Comparison of ENCODE assay signal across 15 mouse cellular contexts in genomic region chr14:68338440-68338839, GRCm38 (mm10).
DNase-seq lines count a peak whose midpoint lies in the region; ATAC-seq lines count a peak whose summit lies in the region.
"Had no signal": no experiment of that assay in that cellular context is flagged by ENCODE, and none has a peak within 500 bp of the region (broad histone marks: within the 10 kb centered on the region; RNA-seq: fewer than 3 reads in every experiment).

No protein-coding gene starts in this region.

- no peak overlapping the region for H3K4me3 ChIP-seq in kidney, embryonic 14.5 days (ENCODE audit: low read length)
- H3K4me3 ChIP-seq in intestine, embryonic 16.5 days (ENCODE audit: low read length), result no peak overlapping the region
- no peak overlapping the region for H3K4me3 ChIP-seq in limb, embryonic 11.5 days (ENCODE audit: low read depth, low read length)
- H3K4me3 ChIP-seq: neural tube, embryonic 12.5 days had no signal

- no peaks in the 10 kb centered on the region for H3K27me3 ChIP-seq in kidney, embryonic 14.5 days (ENCODE audit: control insufficient read depth, insufficient read depth, low read length)
- no peaks in the 10 kb centered on the region for H3K27me3 ChIP-seq in intestine, embryonic 16.5 days (replicated peaks; ENCODE audit: control insufficient read depth, insufficient read depth, low read length)
- no peaks in the 10 kb centered on the region for H3K27me3 ChIP-seq in limb, embryonic 11.5 days (ENCODE audit: control insufficient read depth, insufficient read depth, low read length)
- H3K27me3 ChIP-seq: neural tube, embryonic 12.5 days had no signal

- no peaks in the 10 kb centered on the region for H3K9me3 ChIP-seq in kidney, embryonic 14.5 days (ENCODE audit: control insufficient read depth, low read length)
- no peaks in the 10 kb centered on the region for H3K9me3 ChIP-seq in intestine, embryonic 16.5 days (ENCODE audit: control insufficient read depth, low read length)
- no peaks in the 10 kb centered on the region for H3K9me3 ChIP-seq in limb, embryonic 11.5 days (ENCODE audit: control insufficient read depth, low read length)
- H3K9me3 ChIP-seq: neural tube, embryonic 12.5 days had no signal

- H3K36me3 ChIP-seq in kidney, embryonic 14.5 days (ENCODE audit: control insufficient read depth, insufficient read depth, low read length), result no peaks in the 10 kb centered on the region
- no peaks in the 10 kb centered on the region for H3K36me3 ChIP-seq in intestine, embryonic 16.5 days (ENCODE audit: control insufficient read depth, insufficient read depth, low read length)
- H3K36me3 ChIP-seq in limb, embryonic 11.5 days (ENCODE audit: control insufficient read depth, insufficient read depth, low read length), result no peaks in the 10 kb centered on the region
- H3K36me3 ChIP-seq: G1E; neural tube, embryonic 12.5 days had no signal

- no peak overlapping the region for H3K4me2 ChIP-seq in kidney, embryonic 14.5 days (replicated peaks; ENCODE audit: low read depth, low read length)
- no peak overlapping the region for H3K4me2 ChIP-seq in intestine, embryonic 16.5 days (ENCODE audit: low read depth, low read length)
- no peak overlapping the region for H3K4me2 ChIP-seq in limb, embryonic 11.5 days (ENCODE audit: low read depth, severe bottlenecking)
- H3K4me2 ChIP-seq: neural tube, embryonic 12.5 days had no signal

- DNase-seq in kidney, adult 11 months, result peak; percentile 35
- peak; percentile 41 for DNase-seq in embryo, embryonic 10.5 days (ENCODE audit: low spot score)
- peak; percentile 53 for DNase-seq in limb, embryonic 11.5 days (ENCODE audit: low spot score)
- no peak for DNase-seq in adrenal gland, adult 2 months
- DNase-seq in right cerebral cortex, adult 2 months (ENCODE audit: low spot score in 2 of 2), result no peak
- DNase-seq: heart, adult 11 months; heart, postnatal 10 days; thymus, postnatal 4 days had no signal

- H3K9ac ChIP-seq in kidney, embryonic 14.5 days (ENCODE audit: low read depth, low read length), result no peak overlapping the region
- H3K9ac ChIP-seq in intestine, embryonic 16.5 days (ENCODE audit: low read depth, low read length), result no peak overlapping the region
- no peak overlapping the region for H3K9ac ChIP-seq in limb, embryonic 11.5 days (ENCODE audit: low read length)
- H3K9ac ChIP-seq: neural tube, embryonic 12.5 days had no signal

- 33% methylated on average over 5 of the region's 5 CpGs for WGBS in kidney, embryonic 14.5 days
- 43% methylated on average over 5 of the region's 5 CpGs for WGBS in intestine, embryonic 16.5 days
- WGBS in limb, embryonic 11.5 days, result 32% methylated on average over 5 of the region's 5 CpGs

- ATAC-seq in kidney, embryonic 14.5 days (ENCODE audit: low FRiP score, low TSS enrichment), result no peak
- ATAC-seq in intestine, embryonic 16.5 days, result peak; percentile 71
- ATAC-seq in limb, embryonic 11.5 days (ENCODE audit: insufficient number of reproducible peaks, low FRiP score, low TSS enrichment, low read depth), result peak; percentile 26; the same call in 1 of the 2 replicates
- ATAC-seq: hindbrain, embryonic 16.5 days; midbrain, embryonic 16.5 days had no signal

- no peaks in the 10 kb centered on the region; the same call in 1 of the 2 replicates for H3K4me1 ChIP-seq in kidney, embryonic 14.5 days (ENCODE audit: control insufficient read depth, insufficient read depth, low read length)
- no peaks in the 10 kb centered on the region for H3K4me1 ChIP-seq in intestine, embryonic 16.5 days (ENCODE audit: control insufficient read depth, insufficient read depth, low read length)
- H3K4me1 ChIP-seq in limb, embryonic 11.5 days (ENCODE audit: control insufficient read depth, insufficient read depth, low read length), result peaks cover 10% of the 10 kb centered on the region

- H3K27ac ChIP-seq in kidney, embryonic 14.5 days (ENCODE audit: low read depth, low read length), result no peak overlapping the region
- no peak overlapping the region for H3K27ac ChIP-seq in intestine, embryonic 16.5 days (ENCODE audit: low read length)
- no peak overlapping the region for H3K27ac ChIP-seq in limb, embryonic 11.5 days (replicated peaks; ENCODE audit: low read depth, low read length)
- H3K27ac ChIP-seq: macrophage; neural tube, embryonic 12.5 days had no signal

Comparison
In these comparisons a context has a peak if more than half of its experiments do, and no peak if none do; other contexts are left out.
1. DNase-seq: peak in kidney, adult 11 months (single experiment), embryo, embryonic 10.5 days (single experiment) and limb, embryonic 11.5 days (single experiment); none in adrenal gland, adult 2 months (single experiment) and right cerebral cortex, adult 2 months (0 of 2).